Mouse (Mus musculus): ENCODE measurements at regions not wholly inside any gene's neighbourhood (a gene's known extent, or its start where the extent isn't known, plus 50 kb on each side); places are given as distances from the start of the nearest gene placed in this dataset.

- no peak for TF ChIP-seq GATA4 (IDR thresholded peaks at IDR 0.05; ENCODE audit: insufficient replicate concordance, low read length)
These were observed 54.6 kb upstream of the Lrig1 start for GRCm38 (mm10) chr6:94754522-94754921.

- TF ChIP-seq GATA4 (IDR thresholded peaks at IDR 0.05; ENCODE audit: insufficient replicate concordance, low read length), result no peak
These were observed 51.1 kb upstream of the Lrig1 start for GRCm38 (mm10) chr6:94751101-94751440.

GRCm38 (mm10) chr6:94750228-94751100, 50.5 kb upstream of the Lrig1 start:
- no peak for TF ChIP-seq GATA4 (IDR thresholded peaks at IDR 0.05; ENCODE audit: insufficient replicate concordance, low read length)

All from liver, adult (tissue).